21 mouse cellular contexts compared by ENCODE assay signal in genomic region chr2:14494132-14494531, GRCm38 (mm10).
DNase-seq lines count a peak whose midpoint lies in the region; ATAC-seq and TF ChIP-seq lines count a peak whose summit lies in the region.
"Had no signal": no experiment of that assay in that cellular context is flagged by ENCODE, and none has a peak within 500 bp of the region (broad histone marks: within the 10 kb centered on the region; RNA-seq: fewer than 3 reads in every experiment).

No protein-coding gene starts in this region.

- H3K4me1 ChIP-seq in heart, adult 2 months (ENCODE audit: control insufficient read depth, insufficient read depth, low read length), result no peaks in the 10 kb centered on the region; the same call in 1 of the 2 replicates
- H3K4me1 ChIP-seq in heart, embryonic 11.5 days (ENCODE audit: control insufficient read depth, insufficient read depth, low read length), result peaks cover 12% of the 10 kb centered on the region; the same call in 1 of the 2 replicates
- H3K4me1 ChIP-seq: embryonic facial prominence, embryonic 15.5 days; limb, embryonic 13.5 days; lung, embryonic 15.5 days; midbrain, embryonic 12.5 days; neural tube, embryonic 13.5 days had no signal

- TF ChIP-seq EP300 in heart, adult 2 months (IDR thresholded peaks at IDR 0.05; ENCODE audit: insufficient read depth, low read depth, low read length), result no peak

- no peak for ATAC-seq in heart, embryonic 11.5 days (replicated peaks; ENCODE audit: insufficient number of reproducible peaks, low FRiP score, low TSS enrichment)
- ATAC-seq: CD4-positive, CD25-positive, alpha-beta regulatory T cell, adult 4 months; hindbrain, embryonic 16.5 days had no signal

- no peaks in the 10 kb centered on the region for H3K9me3 ChIP-seq in heart, embryonic 11.5 days (replicated peaks; ENCODE audit: control insufficient read depth, low read length)
- H3K9me3 ChIP-seq: embryonic facial prominence, embryonic 15.5 days; G1E; limb, embryonic 13.5 days; lung, embryonic 15.5 days; midbrain, embryonic 12.5 days; neural tube, embryonic 13.5 days had no signal

- 15% methylated on average over 5 of the region's 5 CpGs for whole genome bisulfite sequencing in heart, adult 2 months
- WGBS in heart, embryonic 11.5 days (ENCODE audit: insufficient replicate concordance), result 42% methylated on average over 5 of the region's 5 CpGs

- peak overlapping the region; percentile 41 for H3K27ac ChIP-seq in heart, adult 2 months
- no peak overlapping the region for H3K27ac ChIP-seq in heart, embryonic 11.5 days (ENCODE audit: low read depth, low read length)
- H3K27ac ChIP-seq: embryonic facial prominence, embryonic 15.5 days; limb, embryonic 13.5 days; liver, embryonic 14.5 days; lung, embryonic 15.5 days; midbrain, embryonic 12.5 days; neural tube, embryonic 13.5 days had no signal

- no peak overlapping the region for H3ac ChIP-seq in myocyte (ENCODE audit: control insufficient read depth, insufficient read length)

- no peaks in the 10 kb centered on the region for H3K27me3 ChIP-seq in heart, adult 2 months (ENCODE audit: control insufficient read depth, insufficient read depth, low read length)
- no peaks in the 10 kb centered on the region for H3K27me3 ChIP-seq in heart, embryonic 11.5 days (ENCODE audit: control insufficient read depth, insufficient read depth, low read length)
- H3K27me3 ChIP-seq in myocyte (ENCODE audit: control insufficient read depth, insufficient read depth, insufficient read length), result no peaks in the 10 kb centered on the region
- H3K27me3 ChIP-seq: embryonic facial prominence, embryonic 15.5 days; limb, embryonic 13.5 days; lung, embryonic 15.5 days; midbrain, embryonic 12.5 days; neural tube, embryonic 13.5 days had no signal

- H3K4me3 ChIP-seq in heart, adult 2 months, result no peak overlapping the region
- H3K4me3 ChIP-seq in heart, embryonic 11.5 days (ENCODE audit: low read depth, low read length), result no peak overlapping the region
- no peak overlapping the region for H3K4me3 ChIP-seq in myocyte
- H3K4me3 ChIP-seq: embryonic facial prominence, embryonic 15.5 days; limb, embryonic 13.5 days; lung, embryonic 15.5 days; midbrain, embryonic 12.5 days; neural tube, embryonic 13.5 days had no signal

- intact Hi-C loops in heart, adult 2 months (cut with DNase I), result loop anchor here (10.0 kb wide), 2 partner anchors 111 to 181 kb away; partner anchors contain the start of gene Cacnb2
- intact Hi-C loops in heart, postnatal 10 days (cut with DNase I), result no loop called here

- no peak for TF ChIP-seq CTCF in heart, adult 2 months (IDR thresholded peaks at IDR 0.05)

- H3K4me2 ChIP-seq in heart, embryonic 11.5 days, result no peak overlapping the region
- peak overlapping the region; percentile 35 for H3K4me2 ChIP-seq in myocyte (ENCODE audit: low read depth)
- H3K4me2 ChIP-seq: embryonic facial prominence, embryonic 15.5 days; limb, embryonic 13.5 days; lung, embryonic 15.5 days; midbrain, embryonic 12.5 days; neural tube, embryonic 13.5 days had no signal

- H3K9ac ChIP-seq in heart, adult 2 months (ENCODE audit: low read depth, low read length), result no peak overlapping the region
- no peak overlapping the region for H3K9ac ChIP-seq in heart, embryonic 11.5 days (ENCODE audit: low read depth, low read length)
- H3K9ac ChIP-seq: embryonic facial prominence, embryonic 15.5 days; limb, embryonic 13.5 days; liver, embryonic 14.5 days; lung, embryonic 15.5 days; midbrain, embryonic 12.5 days; neural tube, embryonic 13.5 days had no signal

- DNase-seq in heart, adult 2 months, result no peak
- DNase-seq in heart, adult 9 months (ENCODE audit: low spot score in 2 of 2), result no peak
- peak; percentile 6 to 15 for DNase-seq in heart, postnatal 10 days
- peak; percentile 8 for DNase-seq in adipocyte (ENCODE audit: low spot score)
- DNase-seq in embryo, embryonic 10.5 days (ENCODE audit: low spot score), result no peak
- DNase-seq: cerebellum, adult 18-20 months; cerebellum, postnatal 25 days; gastrocnemius, postnatal 10 days; kidney, adult 11 months; thymus, postnatal 25 days had no signal

- H3K36me3 ChIP-seq in heart, adult 2 months (ENCODE audit: control insufficient read depth, insufficient read depth, low read length), result no peaks in the 10 kb centered on the region
- H3K36me3 ChIP-seq in heart, embryonic 11.5 days (ENCODE audit: control insufficient read depth, insufficient read depth, low read length), result no peaks in the 10 kb centered on the region
- no peaks in the 10 kb centered on the region for H3K36me3 ChIP-seq in myocyte (ENCODE audit: control insufficient read depth, insufficient read depth)
- H3K36me3 ChIP-seq: embryonic facial prominence, embryonic 15.5 days; G1E; limb, embryonic 13.5 days; lung, embryonic 15.5 days; midbrain, embryonic 12.5 days; neural tube, embryonic 13.5 days had no signal

- no peak for TF ChIP-seq POLR2A in heart, adult 2 months (IDR thresholded peaks at IDR 0.05; ENCODE audit: insufficient read depth, low read depth, low read length)
- no peak for TF ChIP-seq POLR2A in myocyte (IDR thresholded peaks at IDR 0.05; ENCODE audit: insufficient read length, low read depth)

- no peaks in the 10 kb centered on the region for H3K79me2 ChIP-seq in heart, adult 2 months (replicated peaks; ENCODE audit: control insufficient read depth, insufficient read depth, low read length)
- no peaks in the 10 kb centered on the region for H3K79me2 ChIP-seq in myocyte (ENCODE audit: control insufficient read depth, insufficient read depth)

TF ChIP-seq in myocyte, 11 proteins besides CTCF, POLR2A, EP300 and RAD21:
- TF ChIP-seq E2F4 (IDR thresholded peaks at IDR 0.05; ENCODE audit: insufficient read depth) (no peak), USF1 (IDR thresholded peaks at IDR 0.05; ENCODE audit: low read depth) (no peak), SRF (IDR thresholded peaks at IDR 0.05; ENCODE audit: control insufficient read depth, insufficient read length, low read depth) (no peak), TCF3 (IDR thresholded peaks at IDR 0.05; ENCODE audit: insufficient read length, low read depth) (no peak), TCF12 (IDR thresholded peaks at IDR 0.05; ENCODE audit: insufficient read depth, poor library complexity, severe bottlenecking) (no peak), POLR2AphosphoS2 (IDR thresholded peaks at IDR 0.05; ENCODE audit: insufficient read length, low read depth) (no peak), MYOD1 (IDR thresholded peaks at IDR 0.05; ENCODE audit: control insufficient read depth in 1 of 3, insufficient read length in 2 of 3, low read depth in 2 of 3) (no peak), MAX (IDR thresholded peaks at IDR 0.05; ENCODE audit: low read depth) (no peak), CEBPB (IDR thresholded peaks at IDR 0.05; ENCODE audit: insufficient read depth, poor library complexity, severe bottlenecking) (no peak)
TF ChIP-seq in myocyte: peak in this region for 0.

Comparison
In these comparisons a context has a peak if more than half of its experiments do, and no peak if none do; other contexts are left out.
1. DNase-seq: peak in heart, postnatal 10 days (2 of 2) and adipocyte (single experiment); none in heart, adult 2 months (0 of 2), heart, adult 9 months (0 of 2) and embryo, embryonic 10.5 days (single experiment).